Mouse (Mus musculus): ENCODE results near the gene Tatdn3.

The Tatdn3 gene

DNA sequence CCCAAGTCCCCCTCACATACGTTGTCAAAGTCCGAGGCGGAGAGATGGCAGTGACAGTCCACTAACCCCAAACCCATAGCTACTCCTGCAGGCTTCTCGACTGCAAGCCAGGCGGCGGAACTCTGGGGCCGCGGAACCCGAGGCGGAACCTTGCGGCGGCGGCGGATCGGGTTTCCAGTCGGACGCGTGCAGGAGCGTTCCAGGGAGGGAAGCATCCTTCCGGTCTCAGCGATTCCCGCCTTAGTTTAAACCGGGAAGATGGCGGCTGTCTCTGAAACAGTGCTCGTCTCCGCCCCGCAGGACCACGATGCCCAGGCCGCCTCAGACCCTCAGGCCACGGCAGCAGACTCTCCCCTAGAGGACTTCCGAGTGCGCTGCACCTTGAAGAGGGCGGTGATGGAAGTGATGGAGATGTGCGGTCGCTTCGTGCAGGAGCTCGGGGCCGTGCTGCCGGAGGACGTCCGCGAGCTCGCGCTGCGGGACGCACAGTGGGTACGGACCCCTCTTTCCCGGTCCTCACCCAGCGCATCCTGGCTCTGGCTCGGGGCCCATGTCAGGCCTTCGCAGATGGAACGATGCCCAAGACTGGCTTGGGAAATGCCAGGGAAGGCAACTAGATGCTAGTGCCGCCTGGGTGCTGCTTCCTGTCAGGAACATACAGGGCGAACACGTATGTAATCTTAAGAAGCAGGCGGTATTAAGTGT lies at the start of gene Tatdn3, which contains the start of gene Nsl1:
Tatdn3 (minus strand) TSS at position 152 of the 705 bp plus-strand sequence.
Nsl1 (plus strand) TSS at position 232 of the 705 bp plus-strand sequence.
- in situ Hi-C loops (cut with MseI, MboI) = no loop called here

DNA sequence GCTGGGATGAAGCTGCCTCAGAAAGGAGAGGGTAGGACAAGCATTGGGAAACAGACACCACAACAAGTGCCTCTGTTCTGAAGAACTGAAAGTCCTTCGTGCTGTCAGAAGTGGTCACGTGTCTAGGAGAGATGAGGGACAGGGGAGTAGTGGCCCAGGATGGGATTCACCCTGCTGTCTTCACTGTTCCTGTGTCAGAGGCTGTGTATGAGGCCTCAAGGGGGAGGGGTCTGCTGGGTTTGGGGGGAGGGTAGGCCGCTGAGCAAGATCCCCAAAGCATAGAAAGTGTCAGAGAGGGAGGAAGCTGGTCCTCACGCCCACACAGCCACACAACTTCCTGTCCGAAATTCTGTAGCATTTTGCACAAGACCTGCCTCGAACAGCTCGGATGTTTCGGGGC lies 48.4 kb upstream of the Tatdn3 start:
- in situ Hi-C loops (cut with MseI, MboI) = no loop called here

DNA sequence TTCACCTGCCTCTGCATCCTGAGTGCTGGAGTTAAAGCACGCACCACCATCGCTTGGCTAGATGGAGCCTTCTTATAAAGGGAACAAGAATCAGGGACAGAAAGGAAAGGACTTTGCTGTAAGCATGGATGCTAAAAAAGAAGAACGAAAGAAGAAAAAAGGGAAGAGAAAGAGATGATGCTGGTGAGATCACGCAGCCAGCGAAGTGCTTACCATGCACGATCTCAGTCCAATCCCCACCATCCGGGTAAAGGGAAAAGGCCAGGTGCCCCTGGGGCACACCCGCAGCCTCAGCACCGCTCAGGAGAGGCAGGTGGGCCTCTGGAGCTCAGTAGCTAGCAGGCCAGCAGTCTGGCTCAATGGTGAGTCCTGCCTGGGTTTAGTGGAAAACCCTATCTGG lies 47.2 kb upstream of the Tatdn3 start:
- in situ Hi-C loops (cut with MseI, MboI) = no loop called here

DNA sequence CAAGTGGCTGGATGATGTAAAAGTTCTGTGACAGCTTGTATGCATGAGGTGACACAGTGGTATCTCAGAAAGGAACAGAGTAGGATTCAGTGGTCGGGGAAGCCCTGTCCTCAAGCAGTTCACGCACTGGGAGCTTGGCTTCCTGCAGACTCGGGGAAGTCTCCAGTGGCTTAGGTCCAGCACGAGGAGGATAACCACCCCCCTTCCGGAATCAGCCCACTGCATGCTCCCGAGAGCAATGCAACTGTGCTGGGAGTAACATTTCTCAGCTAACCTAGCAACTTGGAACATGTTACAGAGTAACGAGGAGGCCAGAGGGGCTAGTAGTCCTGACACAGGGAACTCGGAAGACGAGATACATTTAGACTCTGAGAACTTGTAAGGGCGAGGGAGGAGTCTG lies 44.6 kb upstream of the Tatdn3 start:
- in situ Hi-C loops (cut with MseI, MboI) = no loop called here

DNA sequence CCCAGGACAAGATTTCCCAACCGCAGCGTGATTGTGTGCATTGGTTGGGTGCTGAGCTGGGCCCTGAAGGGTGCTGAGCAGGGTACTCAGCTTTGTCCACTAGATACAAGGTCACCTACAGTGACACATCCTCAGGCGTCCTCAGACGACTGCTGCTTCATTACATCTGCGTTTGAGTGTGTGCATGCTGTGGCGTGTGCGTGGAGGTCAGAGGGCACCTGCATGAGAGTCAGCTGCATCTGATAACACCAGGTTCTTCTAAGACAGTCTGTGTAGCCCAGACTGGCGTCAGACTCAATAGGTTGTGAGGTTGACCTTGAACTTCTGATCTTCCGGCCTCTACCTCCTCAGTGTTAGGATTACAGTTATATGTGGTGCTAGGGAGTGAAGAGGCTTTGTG lies 42.5 kb upstream of the Tatdn3 start:
- in situ Hi-C loops (cut with MseI, MboI) = no loop called here

DNA sequence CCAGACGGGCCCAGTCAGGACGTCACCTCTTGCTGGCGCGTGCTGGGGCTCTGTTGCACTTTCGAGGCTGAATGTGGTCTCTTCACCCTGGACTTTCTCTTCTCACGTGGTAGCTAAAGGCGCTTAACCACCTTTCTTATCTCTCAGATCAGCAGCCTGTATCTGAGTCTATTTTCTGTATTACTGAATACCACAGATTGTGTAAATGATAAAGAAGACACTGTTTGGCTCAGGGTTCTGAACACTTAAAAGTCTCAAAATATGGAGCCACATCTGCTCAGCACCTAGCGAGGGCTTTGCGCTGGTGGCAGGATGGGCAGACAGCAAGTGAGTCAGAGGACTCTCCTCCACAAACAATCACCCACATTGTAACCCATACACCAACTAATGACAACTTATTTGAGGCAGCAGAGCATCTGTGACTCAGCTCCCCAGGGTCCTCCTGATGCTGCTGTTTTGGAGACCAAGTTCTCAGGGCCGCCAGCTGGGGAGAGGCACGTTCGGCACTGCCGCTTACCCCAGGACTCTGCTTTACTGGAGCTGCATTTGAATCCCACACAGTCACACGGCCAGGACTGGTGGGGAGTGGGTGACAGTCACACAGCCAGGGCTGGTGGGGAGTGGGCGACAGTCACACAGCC lies 40.1 kb upstream of the Tatdn3 start:
- in situ Hi-C loops (cut with MseI, MboI) = no loop called here

DNA sequence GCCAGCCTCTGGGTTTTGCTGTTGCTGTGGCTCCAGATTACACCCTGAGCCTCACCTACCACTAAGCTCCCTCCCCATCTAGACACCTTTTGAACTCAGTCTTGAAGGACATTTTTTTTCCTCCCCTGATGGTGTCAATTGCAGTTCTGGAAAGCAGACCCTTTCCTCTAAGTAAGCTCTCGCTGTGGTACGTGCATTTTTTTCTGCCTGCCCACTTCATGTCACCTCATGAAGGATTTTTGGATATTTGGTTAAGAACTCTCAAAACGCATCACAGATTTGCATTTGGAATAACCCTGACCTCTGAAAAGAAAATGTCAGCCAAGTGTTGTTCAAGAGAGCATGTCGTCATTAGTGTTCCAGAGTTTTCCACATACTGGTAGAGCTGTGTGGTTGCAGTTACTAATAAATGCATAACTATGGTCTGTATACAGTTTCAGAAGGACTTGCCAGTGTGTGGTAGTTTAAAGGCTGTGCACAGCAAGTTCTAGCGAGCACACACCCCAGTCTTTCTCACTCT lies 37.1 kb upstream of the Tatdn3 start:
- in situ Hi-C loops (cut with MseI, MboI) = loop anchor here in 1 of 2 experiments (10.0 kb wide), 1 partner anchor 185 kb away; no protein-coding TSS in a partner anchor

DNA sequence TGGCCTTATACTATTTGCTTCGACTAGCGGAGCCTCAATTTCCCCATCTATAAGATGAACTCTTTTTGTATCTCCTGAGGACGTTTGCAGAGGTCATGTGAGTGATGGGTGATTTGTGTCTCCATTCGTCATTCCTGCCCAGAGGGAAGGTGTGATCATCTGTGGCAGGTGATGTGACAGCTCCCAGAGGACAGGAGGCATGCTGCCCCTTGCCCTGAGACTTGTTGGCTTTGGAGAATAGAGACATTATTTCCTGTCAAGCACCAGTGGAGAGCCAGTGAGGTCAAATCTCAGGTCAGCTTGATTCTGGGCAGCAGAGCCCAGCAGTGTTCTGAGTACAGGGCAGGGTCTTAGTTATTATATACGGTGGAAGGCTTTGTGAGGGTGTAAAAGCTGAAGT lies 36.4 kb upstream of the Tatdn3 start:
- in situ Hi-C loops (cut with MseI, MboI) = loop anchor here in 1 of 2 experiments (10.0 kb wide), 1 partner anchor 186 kb away; no protein-coding TSS in a partner anchor

DNA sequence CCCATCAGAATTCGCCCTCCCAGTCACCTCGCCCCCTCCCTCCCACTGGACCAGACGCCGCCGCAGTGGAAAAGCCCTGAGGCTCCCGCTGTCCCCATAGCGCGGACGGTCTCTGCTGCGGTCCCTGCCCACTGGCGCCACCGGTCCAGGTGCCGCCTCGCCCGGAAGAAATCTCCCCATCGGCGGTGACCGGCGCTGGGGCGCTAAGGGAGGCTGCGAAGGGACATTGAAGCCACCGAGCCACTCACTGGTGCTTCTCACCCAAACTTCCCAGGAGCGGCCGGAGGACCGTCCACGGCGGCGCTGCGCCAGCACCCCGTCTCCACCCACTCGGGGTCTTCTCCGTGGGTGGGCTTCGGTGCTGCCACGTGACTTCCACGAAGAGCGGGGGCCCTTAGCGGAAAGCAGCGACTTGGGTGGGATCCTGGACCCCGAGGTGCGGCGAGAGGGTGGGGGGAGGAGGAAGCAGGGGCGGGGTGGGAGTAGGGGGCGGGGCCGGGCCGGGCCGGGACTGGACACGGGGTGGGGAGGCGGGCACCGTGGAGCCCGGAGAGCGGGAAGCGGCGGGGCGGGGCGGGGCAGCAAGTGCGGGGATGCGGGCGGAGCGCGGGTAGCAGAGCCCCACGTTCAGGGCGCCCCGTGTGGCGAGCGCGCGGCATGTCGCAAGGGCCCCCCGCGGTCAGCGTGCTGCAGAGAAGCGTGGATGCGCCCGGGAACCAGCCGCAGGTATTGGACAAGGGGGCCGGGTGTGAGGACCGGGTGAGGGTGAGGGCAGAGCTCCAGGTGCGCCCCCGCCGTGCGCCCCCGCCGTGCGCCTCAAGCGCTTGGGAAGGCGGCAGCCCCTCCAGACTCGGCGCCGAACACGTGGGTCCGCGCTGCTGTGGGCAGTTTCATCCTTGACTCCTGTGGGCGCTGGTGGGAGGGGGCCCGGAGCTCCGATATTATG lies 35.3 kb upstream of the Tatdn3 start, which contains the start of gene Batf3:
Batf3 (plus strand) TSS at position 46 of the 946 bp plus-strand sequence.
- in situ Hi-C loops (cut with MseI, MboI) = loop anchor here in 1 of 2 experiments (10.0 kb wide), 1 partner anchor 187 kb away; no protein-coding TSS in a partner anchor

DNA sequence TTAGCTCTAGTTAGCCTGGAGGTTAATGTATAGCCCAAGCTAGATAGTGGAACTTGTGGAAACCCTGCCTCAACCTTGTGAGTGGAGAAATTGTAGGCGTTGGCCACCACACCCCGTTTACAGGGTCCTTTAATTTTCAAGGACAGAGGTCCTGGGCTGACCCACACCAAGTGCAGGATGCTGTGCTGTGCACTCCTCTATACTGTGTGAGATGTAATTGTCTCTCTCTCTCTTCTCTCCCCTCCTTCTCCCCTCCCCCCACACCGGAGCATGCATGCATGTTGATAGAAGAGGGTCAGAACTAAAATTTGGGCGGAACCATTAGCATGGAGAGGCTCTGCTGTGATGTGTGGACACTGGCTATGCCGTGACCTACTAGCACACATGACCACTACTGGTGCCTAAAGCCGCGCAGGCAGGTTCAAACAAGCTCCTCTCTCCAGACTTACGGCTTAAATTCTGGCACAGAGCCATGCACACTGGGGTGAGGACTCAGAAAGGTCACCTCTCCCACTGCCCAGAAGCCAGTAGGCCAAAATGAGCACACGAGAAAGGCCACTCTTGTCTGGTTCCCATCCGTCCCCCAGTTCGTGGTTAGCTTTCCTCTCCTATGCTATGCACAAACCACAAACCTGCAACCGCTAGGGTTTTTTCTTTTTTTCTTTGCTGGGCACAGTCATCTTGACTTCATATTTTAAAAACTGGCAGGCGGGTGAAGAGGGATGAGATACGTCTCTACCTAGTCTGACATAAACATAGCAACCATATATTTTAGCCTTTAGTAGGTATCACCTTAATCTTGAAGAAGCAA lies 34.3 kb upstream of the Tatdn3 start:
- in situ Hi-C loops (cut with MseI, MboI) = loop anchor here in 1 of 2 experiments (10.0 kb wide), 1 partner anchor 188 kb away; no protein-coding TSS in a partner anchor

DNA sequence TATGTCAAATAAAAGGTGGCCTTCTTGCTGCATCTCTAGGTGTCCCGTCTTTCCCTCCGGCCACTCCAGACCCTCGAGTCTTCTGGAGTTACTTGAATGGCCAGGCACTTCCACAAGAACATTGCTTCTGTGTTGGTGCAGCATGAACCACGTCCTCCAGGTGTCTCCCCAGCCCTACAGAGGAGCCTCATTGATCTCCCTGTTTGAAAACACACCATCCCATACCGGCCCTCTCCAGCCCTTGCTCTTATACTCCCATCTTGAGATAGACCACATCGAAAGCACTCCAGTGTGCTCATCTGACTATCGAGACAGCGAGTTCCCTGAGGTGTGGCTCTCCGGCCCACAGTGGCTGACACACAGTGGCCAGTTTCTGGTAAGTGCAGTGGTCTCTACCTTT lies 32.3 kb upstream of the Tatdn3 start:
- in situ Hi-C loops (cut with MseI, MboI) = loop anchor here in 1 of 2 experiments (10.0 kb wide), 1 partner anchor 190 kb away; no protein-coding TSS in a partner anchor

DNA sequence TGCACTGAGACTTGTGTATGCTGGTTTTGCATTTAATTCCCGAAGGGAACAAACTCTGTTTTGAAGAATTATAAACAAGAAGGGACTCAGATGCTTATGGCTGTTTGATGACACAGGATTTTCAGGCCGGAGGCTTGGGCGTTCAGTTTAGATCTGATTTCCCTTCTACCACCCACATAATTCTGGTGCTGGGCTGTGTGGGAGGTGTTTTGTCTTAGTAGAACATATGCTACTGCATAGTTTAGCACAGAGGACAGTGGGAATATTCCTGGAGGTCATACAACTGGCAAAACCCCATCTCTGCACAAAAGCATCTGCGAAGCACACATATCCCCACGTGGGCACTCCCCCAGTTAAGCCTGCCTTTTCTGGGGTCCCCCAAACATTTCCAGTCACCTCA lies 30.8 kb upstream of the Tatdn3 start:
- in situ Hi-C loops (cut with MseI, MboI) = loop anchor here in 1 of 2 experiments (10.0 kb wide), 1 partner anchor 191 kb away; no protein-coding TSS in a partner anchor

DNA sequence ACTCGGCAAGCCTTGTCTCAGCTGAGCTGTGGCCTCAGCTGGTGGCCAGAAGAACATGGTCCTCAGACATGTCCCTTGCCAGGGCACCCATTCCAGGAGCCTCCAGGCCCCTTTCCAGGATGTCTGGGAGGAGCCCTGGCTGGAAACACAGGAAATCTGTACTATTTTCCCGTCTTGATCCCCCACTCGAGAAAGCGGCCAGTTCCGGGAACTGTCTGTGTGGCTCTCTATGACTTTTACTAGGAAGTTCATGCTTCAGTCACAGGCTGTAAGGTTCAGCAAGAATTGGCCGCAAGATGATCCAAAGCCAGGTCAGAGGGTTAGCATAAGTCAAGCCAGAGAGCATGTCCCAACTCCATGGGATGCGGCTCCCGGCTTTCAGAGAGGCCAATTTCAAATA lies 29.3 kb upstream of the Tatdn3 start:
- in situ Hi-C loops (cut with MseI, MboI) = loop anchor here in 1 of 2 experiments (10.0 kb wide), 1 partner anchor 193 kb away; no protein-coding TSS in a partner anchor

DNA sequence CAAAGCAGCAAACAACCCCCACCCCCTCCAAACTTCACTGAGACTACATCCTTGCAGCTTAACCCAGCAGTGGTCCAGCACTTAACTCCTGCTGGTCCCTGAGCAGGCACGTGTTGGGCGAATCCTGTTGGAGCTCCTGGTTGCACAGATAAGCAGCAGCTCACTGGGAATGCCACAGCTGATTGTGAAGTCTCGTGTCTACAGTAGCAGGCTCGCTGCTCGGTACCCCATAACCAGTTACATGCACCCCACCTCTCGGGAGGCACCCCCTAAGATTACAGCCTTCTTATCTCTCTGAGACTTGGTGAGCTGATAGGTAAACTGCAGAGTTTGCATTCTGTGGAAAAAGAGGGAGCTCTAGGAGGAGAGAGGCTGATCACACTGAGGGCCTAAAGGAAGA lies 26.6 kb upstream of the Tatdn3 start:
- in situ Hi-C loops (cut with MseI, MboI) = no loop called here

DNA sequence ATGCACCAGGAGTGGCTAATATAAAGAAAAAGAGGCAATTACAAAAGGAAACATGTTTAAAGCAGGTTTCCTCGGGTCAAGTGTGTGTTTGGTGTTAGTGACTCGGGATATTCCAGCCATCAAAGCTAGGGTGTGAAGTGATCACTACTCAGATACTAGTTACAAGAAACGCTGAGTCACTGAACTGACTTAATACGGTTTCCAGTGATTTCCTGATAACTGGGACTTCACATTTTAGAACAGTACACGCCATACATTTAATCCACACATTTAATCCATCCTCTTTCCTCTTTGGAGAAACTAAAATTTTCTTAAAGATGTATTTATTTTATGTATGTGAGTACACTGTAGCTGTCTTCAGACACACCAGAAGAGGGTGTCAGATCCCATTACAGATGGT lies 25.2 kb upstream of the Tatdn3 start:
- in situ Hi-C loops (cut with MseI, MboI) = no loop called here

DNA sequence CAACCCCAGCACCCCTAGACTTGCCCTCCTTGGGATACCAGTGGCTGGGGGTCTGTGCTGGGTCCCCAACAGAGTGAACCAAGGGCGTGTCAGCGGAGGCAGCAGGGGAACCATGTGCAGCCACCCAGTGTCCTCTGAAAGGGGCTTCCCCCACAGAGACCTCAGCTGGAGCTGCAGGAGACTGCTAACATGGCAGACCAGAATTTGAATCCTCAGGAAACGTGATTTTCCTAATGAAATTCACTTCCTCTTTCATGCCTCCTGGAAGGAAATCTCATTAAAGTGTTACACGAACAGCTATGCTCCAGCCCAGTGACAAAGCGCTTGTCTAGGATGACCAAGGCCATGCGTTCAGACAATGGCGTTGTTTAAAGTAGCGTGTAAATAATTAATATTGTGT lies 24.2 kb upstream of the Tatdn3 start:
- in situ Hi-C loops (cut with MseI, MboI) = no loop called here

DNA sequence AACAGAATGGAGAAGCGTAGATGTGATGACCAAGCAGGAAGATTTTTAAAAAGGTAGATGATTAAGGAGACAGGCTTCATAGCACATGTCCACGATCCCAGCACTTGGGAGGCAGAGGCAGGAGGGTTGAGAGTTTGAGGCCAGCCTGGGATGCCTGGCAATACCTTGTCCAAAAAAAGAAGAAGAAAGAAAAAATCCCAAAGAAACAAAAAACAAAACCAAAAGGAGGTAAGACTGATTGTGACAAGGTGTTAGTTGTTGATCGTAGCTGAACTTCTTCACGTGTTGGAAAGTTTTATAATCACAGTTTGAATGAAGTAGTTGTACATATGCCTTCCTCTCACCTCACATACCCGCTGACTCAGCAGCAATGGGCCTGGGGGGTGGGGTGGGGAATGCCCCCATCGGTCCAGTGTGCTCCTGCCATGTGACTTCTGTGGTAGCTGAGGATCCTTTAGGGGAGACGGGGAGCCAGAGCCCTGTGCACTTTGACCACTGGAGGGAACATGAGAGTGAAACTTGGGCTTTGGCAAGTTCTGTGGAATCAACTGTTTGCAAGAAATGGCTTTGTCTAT lies 23.7 kb upstream of the Tatdn3 start:
- in situ Hi-C loops (cut with MseI, MboI) = no loop called here

DNA sequence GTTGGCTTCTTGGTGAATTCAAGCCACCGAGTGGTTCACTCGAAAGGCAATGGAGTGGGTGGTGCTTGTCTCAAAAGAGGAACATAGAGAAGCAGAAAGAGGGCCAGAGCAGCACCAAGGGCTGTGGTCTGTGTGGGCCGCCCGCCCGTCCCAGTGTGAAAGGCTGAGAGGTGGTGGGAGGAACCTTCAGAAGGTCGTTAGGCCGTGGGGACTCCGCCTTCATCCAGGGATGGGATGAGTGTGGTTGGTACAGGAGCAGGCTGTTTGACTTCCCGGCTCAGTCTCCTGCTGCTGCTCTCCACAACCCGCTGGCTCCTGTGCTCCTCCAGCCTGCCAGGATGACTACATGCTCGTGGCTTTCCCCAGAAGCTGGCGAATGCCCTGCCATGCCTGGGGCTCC lies 22.9 kb upstream of the Tatdn3 start:
- in situ Hi-C loops (cut with MseI, MboI) = no loop called here

DNA sequence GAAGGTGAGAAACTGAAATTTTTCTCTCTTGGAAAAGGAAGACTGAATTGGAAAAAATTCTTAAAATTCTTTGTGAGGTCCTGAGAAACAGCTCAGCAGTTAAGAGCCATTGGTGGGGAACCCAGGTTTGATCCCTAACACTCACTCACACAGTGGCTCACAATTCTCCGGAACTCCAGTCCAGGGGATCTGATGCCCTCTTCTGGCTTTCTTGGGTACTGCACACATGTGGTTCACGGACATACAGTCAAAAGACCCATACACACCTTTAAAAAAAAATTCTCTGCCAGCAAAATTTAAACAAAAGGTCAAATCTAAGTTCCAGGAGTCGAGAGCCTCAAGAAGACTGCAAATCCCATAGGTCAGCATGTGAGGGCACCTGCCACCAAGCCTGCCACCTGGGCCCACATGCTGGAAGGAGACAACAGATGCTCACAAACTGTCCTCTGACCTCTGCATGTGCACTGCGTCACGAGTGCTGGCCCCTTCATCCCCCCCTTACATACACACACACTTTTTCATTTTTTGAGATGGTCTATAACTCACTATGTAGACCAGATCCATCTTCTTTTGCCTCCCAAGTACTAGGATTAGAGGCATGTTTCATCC lies 22.3 kb upstream of the Tatdn3 start:
- in situ Hi-C loops (cut with MseI, MboI) = no loop called here

DNA sequence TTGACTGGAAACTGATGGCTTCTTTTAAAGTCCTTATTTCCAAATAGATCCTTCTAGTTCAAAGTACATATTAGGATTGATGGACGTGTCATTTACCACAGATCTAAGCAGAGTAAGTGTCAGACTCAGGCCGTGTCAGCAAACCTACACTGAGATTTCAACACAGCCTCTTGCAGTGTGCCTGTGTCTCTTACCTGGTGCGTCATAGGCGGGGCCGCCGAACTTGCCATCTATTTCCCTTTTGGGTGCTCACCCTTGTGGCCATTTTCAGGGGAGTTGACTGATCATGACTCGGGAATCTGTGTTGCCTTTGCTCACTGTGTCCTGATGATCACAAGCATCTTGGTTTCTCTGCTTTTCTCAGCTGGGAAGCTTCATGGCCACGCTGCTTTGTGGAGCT lies 20.5 kb upstream of the Tatdn3 start:
- in situ Hi-C loops (cut with MseI, MboI) = no loop called here

All from mouse trophoblast stem cell (cell line).